ENCODE assay signal across 25 mouse cellular contexts in genomic region chr15:60009610-60010009, GRCm38 (mm10). TPM values are rescaled to one million over a fixed set of nuclear protein-coding genes. Genes with fewer than 3 reads are reported as not detected.
DNase-seq lines count a peak whose midpoint lies in the region; ATAC-seq and TF ChIP-seq lines count a peak whose summit lies in the region.
"Had no signal": no experiment of that assay in that cellular context is flagged by ENCODE, and none has a peak within 500 bp of the region (broad histone marks: within the 10 kb centered on the region; RNA-seq: fewer than 3 reads in every experiment).

No protein-coding gene starts in this region.

- 73% methylated on average over 3 of the region's 3 CpGs for WGBS in heart, embryonic 12.5 days

- no peak for TF ChIP-seq CTCF in ES-Bruce4 (IDR thresholded peaks at IDR 0.05; ENCODE audit: low read depth, low read length)

- no peak overlapping the region for H3K27ac ChIP-seq in heart, embryonic 12.5 days (ENCODE audit: poor library complexity, severe bottlenecking)
- peak overlapping the region; percentile 72; the same call in 1 of the 2 replicates for H3K27ac ChIP-seq in ES-Bruce4 (ENCODE audit: insufficient read depth, low read length)
- H3K27ac ChIP-seq: embryonic facial prominence, embryonic 13.5 days; embryonic facial prominence, embryonic 15.5 days; forebrain, embryonic 10.5 days; forebrain, embryonic 12.5 days had no signal

- TF ChIP-seq POLR2A in ES-Bruce4 (IDR thresholded peaks at IDR 0.05; ENCODE audit: insufficient read depth, low read length) = no peak

- H3K36me3 ChIP-seq in heart, embryonic 12.5 days = no peaks in the 10 kb centered on the region
- H3K36me3 ChIP-seq in ES-Bruce4 (ENCODE audit: control insufficient read depth, insufficient read depth, low read length, poor library complexity, severe bottlenecking) = no peaks in the 10 kb centered on the region
- H3K36me3 ChIP-seq: embryonic facial prominence, embryonic 13.5 days; embryonic facial prominence, embryonic 15.5 days; forebrain, embryonic 10.5 days; forebrain, embryonic 12.5 days had no signal

- no peak for TF ChIP-seq EP300 in ES-Bruce4 (IDR thresholded peaks at IDR 0.05; ENCODE audit: insufficient read depth, low read depth, low read length)

- no peak for ATAC-seq in heart, embryonic 12.5 days (ENCODE audit: insufficient number of reproducible peaks, low FRiP score)
- ATAC-seq: forebrain, embryonic 14.5 days; forebrain, embryonic 16.5 days had no signal

- H3K4me3 ChIP-seq in heart, embryonic 12.5 days = no peak overlapping the region
- H3K4me3 ChIP-seq in ES-Bruce4 (ENCODE audit: low read depth, low read length) = no peak overlapping the region
- H3K4me3 ChIP-seq: embryonic facial prominence, embryonic 13.5 days; embryonic facial prominence, embryonic 15.5 days; erythroblast, embryonic 14.5 days; forebrain, embryonic 10.5 days; forebrain, embryonic 12.5 days had no signal

- no peak overlapping the region for H3K4me2 ChIP-seq in heart, embryonic 12.5 days
- H3K4me2 ChIP-seq: embryonic facial prominence, embryonic 13.5 days; embryonic facial prominence, embryonic 15.5 days; forebrain, embryonic 12.5 days had no signal

- H3K9me3 ChIP-seq in heart, embryonic 12.5 days (replicated peaks) = no peaks in the 10 kb centered on the region
- H3K9me3 ChIP-seq in ES-Bruce4 (replicated peaks; ENCODE audit: control insufficient read depth, insufficient read depth, low read length, poor library complexity, severe bottlenecking) = 0 out of 2 replicates have a peak, but pooled peaks cover 3% of the 10 kb centered on the region
- H3K9me3 ChIP-seq: embryonic facial prominence, embryonic 13.5 days; embryonic facial prominence, embryonic 15.5 days; forebrain, embryonic 10.5 days; forebrain, embryonic 12.5 days had no signal

- DNase-seq in heart, adult 11 months = peak; percentile 9
- peak; percentile 1 for DNase-seq in 416B (ENCODE audit: low read depth)
- DNase-seq in lung, postnatal 14 days = no peak
- DNase-seq: adrenal gland, adult 2 months; adrenal gland, postnatal 10 days; adrenal gland, postnatal 25 days; cerebellum, adult 11 months; cerebellum, adult 18-20 months; cerebellum, adult 8-10 months; cerebellum, adult 9-11 months; cerebellum, postnatal 14 days; cerebellum, postnatal 36 days; embryo, embryonic 11 days had no signal

- no peak overlapping the region for H3K9ac ChIP-seq in heart, embryonic 12.5 days
- no peak overlapping the region for H3K9ac ChIP-seq in ES-Bruce4 (ENCODE audit: low read depth, poor library complexity, severe bottlenecking)
- H3K9ac ChIP-seq: embryonic facial prominence, embryonic 13.5 days; embryonic facial prominence, embryonic 15.5 days; forebrain, embryonic 12.5 days had no signal

- H3K27me3 ChIP-seq in heart, embryonic 12.5 days (replicated peaks) = no peaks in the 10 kb centered on the region
- no peaks in the 10 kb centered on the region for H3K27me3 ChIP-seq in ES-Bruce4 (ENCODE audit: control insufficient read depth, insufficient read depth, low read length, poor library complexity, severe bottlenecking)
- H3K27me3 ChIP-seq: embryonic facial prominence, embryonic 13.5 days; embryonic facial prominence, embryonic 15.5 days; forebrain, embryonic 12.5 days had no signal

- H3K4me1 ChIP-seq in heart, embryonic 12.5 days (replicated peaks) = 0 out of 2 replicates have a peak, but pooled peaks cover under 1% of the 10 kb centered on the region
- H3K4me1 ChIP-seq in ES-Bruce4 (ENCODE audit: control insufficient read depth, insufficient read depth, low read length) = no peaks in the 10 kb centered on the region
- H3K4me1 ChIP-seq: embryonic facial prominence, embryonic 13.5 days; embryonic facial prominence, embryonic 15.5 days; forebrain, embryonic 10.5 days; forebrain, embryonic 12.5 days had no signal

RNA-seq across cellular contexts. Expression of gene 4933412E24Rik, which starts 6.8 kb away (rescaled TPM):
- not detected in 2 replicates for polyA plus RNA-seq in heart, embryonic 12.5 days (2016; fragmentation: Nextera tagmentation; extraction: Ambion mirVana)
- not detected in 2 replicates for polyA plus RNA-seq in ES-Bruce4 (2011; ENCODE audit: insufficient read depth, insufficient read length, low read depth, missing spikeins)
- polyA plus RNA-seq: adrenal gland, adult 2 months; brain, embryonic 14.5 days; C2C12; embryonic facial prominence, embryonic 11.5 days; embryonic facial prominence, embryonic 13.5 days; embryonic facial prominence, embryonic 15.5 days; erythroblast, embryonic 14.5 days; forebrain, embryonic 10.5 days; forebrain, embryonic 12.5 days; forebrain, embryonic 14.5 days; forebrain, embryonic 16.5 days had no signal
